Comparison of ENCODE assay signal across 8 mouse cellular contexts in genomic region chr9:120493781-120494180, GRCm38 (mm10). TPM values are rescaled to one million over a fixed set of nuclear protein-coding genes. Genes with fewer than 3 reads are reported as not detected.
A peak's percentile ranks its signal among the peaks of the same experiment; 100 is the strongest.
DNase-seq lines count a peak whose midpoint lies in the region; ATAC-seq and TF ChIP-seq lines count a peak whose summit lies in the region.

No protein-coding gene starts in this region.

- H3K9ac ChIP-seq in lung, embryonic 14.5 days = peak overlapping the region; percentile 100
- peak overlapping the region; percentile 100 for H3K9ac ChIP-seq in forebrain, embryonic 11.5 days (ENCODE audit: low read length)
- H3K9ac ChIP-seq in limb, embryonic 15.5 days = peak overlapping the region; percentile 99
- peak overlapping the region; percentile 95 for H3K9ac ChIP-seq in stomach, embryonic 14.5 days (replicated peaks; ENCODE audit: low read depth, low read length)

- WGBS in lung, embryonic 14.5 days = 58% methylated on average over 12 of the region's 12 CpGs
- 79% methylated on average over 12 of the region's 12 CpGs for WGBS in forebrain, embryonic 11.5 days
- WGBS in limb, embryonic 15.5 days = 54% methylated on average over 12 of the region's 12 CpGs
- WGBS in stomach, embryonic 14.5 days = 68% methylated on average over 12 of the region's 12 CpGs

- H3K27me3 ChIP-seq in lung, embryonic 14.5 days (ENCODE audit: insufficient read depth, low read length) = no peaks in the 10 kb centered on the region
- H3K27me3 ChIP-seq in forebrain, embryonic 11.5 days (ENCODE audit: control insufficient read depth, insufficient read depth, low read length) = no peaks in the 10 kb centered on the region
- no peaks in the 10 kb centered on the region for H3K27me3 ChIP-seq in limb, embryonic 15.5 days
- H3K27me3 ChIP-seq in stomach, embryonic 14.5 days (ENCODE audit: control insufficient read depth, insufficient read depth, low read length) = no peaks in the 10 kb centered on the region

- H3K4me3 ChIP-seq in lung, embryonic 14.5 days (ENCODE audit: low read depth, low read length) = peak overlapping the region; percentile 100
- H3K4me3 ChIP-seq in forebrain, embryonic 11.5 days (ENCODE audit: low read depth, low read length) = peak overlapping the region; percentile 100
- H3K4me3 ChIP-seq in limb, embryonic 15.5 days = peak overlapping the region; percentile 99
- peak overlapping the region; percentile 96 for H3K4me3 ChIP-seq in stomach, embryonic 14.5 days (ENCODE audit: low read depth, low read length)

- no peak for DNase-seq in lung, embryonic 14.5 days
- DNase-seq in lung, adult 18-20 months = no peak
- no peak for DNase-seq in forebrain, embryonic 11.5 days (ENCODE audit: low spot score)
- no peak for DNase-seq in retina, embryonic 14.5 days (ENCODE audit: low spot score)
- DNase-seq in frontal cortex, adult 2 months (ENCODE audit: extremely low spot score in 1 of 2, low spot score in 1 of 2) = no peak
- DNase-seq in urinary bladder, adult 2 months (ENCODE audit: low spot score) = no peak

- peaks cover 5% of the 10 kb centered on the region; the same call in 1 of the 2 replicates for H3K4me1 ChIP-seq in lung, embryonic 14.5 days (ENCODE audit: insufficient read depth)
- peaks cover 7% of the 10 kb centered on the region for H3K4me1 ChIP-seq in forebrain, embryonic 11.5 days (replicated peaks; ENCODE audit: control insufficient read depth, insufficient read depth, low read length)
- peaks cover 17% of the 10 kb centered on the region for H3K4me1 ChIP-seq in limb, embryonic 15.5 days
- peaks cover 9% of the 10 kb centered on the region; the same call in 1 of the 2 replicates for H3K4me1 ChIP-seq in stomach, embryonic 14.5 days (ENCODE audit: control insufficient read depth, insufficient read depth, low read length)

- peak overlapping the region; percentile 77 for H3K4me2 ChIP-seq in lung, embryonic 14.5 days
- H3K4me2 ChIP-seq in forebrain, embryonic 11.5 days (ENCODE audit: low read depth, low read length, severe bottlenecking) = peak overlapping the region; percentile 93
- H3K4me2 ChIP-seq in limb, embryonic 15.5 days = peak overlapping the region; percentile 61
- H3K4me2 ChIP-seq in stomach, embryonic 14.5 days (replicated peaks; ENCODE audit: low read depth, low read length) = peak overlapping the region; percentile 71

- no peak for TF ChIP-seq CTCF in lung, embryonic 14.5 days (IDR thresholded peaks at IDR 0.05; ENCODE audit: low read depth)

- ATAC-seq in lung, embryonic 14.5 days (ENCODE audit: insufficient read depth) = no peak
- ATAC-seq in forebrain, embryonic 11.5 days (replicated peaks; ENCODE audit: low FRiP score) = no peak
- ATAC-seq in limb, embryonic 15.5 days (ENCODE audit: insufficient number of reproducible peaks, low FRiP score, low TSS enrichment, low read depth) = no peak
- ATAC-seq in stomach, embryonic 14.5 days (ENCODE audit: insufficient number of reproducible peaks, insufficient read depth, low FRiP score, low read depth) = no peak

- peaks cover 27% of the 10 kb centered on the region for H3K36me3 ChIP-seq in lung, embryonic 14.5 days (ENCODE audit: insufficient read depth)
- H3K36me3 ChIP-seq in forebrain, embryonic 11.5 days (ENCODE audit: control insufficient read depth, insufficient read depth, low read length) = peaks cover 13% of the 10 kb centered on the region
- H3K36me3 ChIP-seq in limb, embryonic 15.5 days = peaks cover 26% of the 10 kb centered on the region
- H3K36me3 ChIP-seq in stomach, embryonic 14.5 days (ENCODE audit: control insufficient read depth, insufficient read depth, low read length) = peaks cover 21% of the 10 kb centered on the region

- H3K27ac ChIP-seq in lung, embryonic 14.5 days (ENCODE audit: low read depth) = no peak overlapping the region
- peak overlapping the region; percentile 31; the same call in 1 of the 2 replicates for H3K27ac ChIP-seq in forebrain, embryonic 11.5 days (ENCODE audit: low read depth, low read length)
- H3K27ac ChIP-seq in limb, embryonic 15.5 days = peak overlapping the region; percentile 92; the same call in 1 of the 2 replicates
- H3K27ac ChIP-seq in stomach, embryonic 14.5 days (ENCODE audit: low read length) = no peak overlapping the region

- H3K9me3 ChIP-seq in lung, embryonic 14.5 days (ENCODE audit: low read depth, low read length) = no peaks in the 10 kb centered on the region
- H3K9me3 ChIP-seq in forebrain, embryonic 11.5 days (ENCODE audit: control insufficient read depth, low read length) = no peaks in the 10 kb centered on the region
- no peaks in the 10 kb centered on the region for H3K9me3 ChIP-seq in limb, embryonic 15.5 days
- H3K9me3 ChIP-seq in stomach, embryonic 14.5 days (ENCODE audit: control insufficient read depth, low read depth, low read length) = no peaks in the 10 kb centered on the region

RNA-seq across cellular contexts. Expression of gene Eif1b, which starts 1.7 kb away (rescaled TPM):
- 195 and 196 TPM in 2 replicates for polyA plus RNA-seq in lung, embryonic 14.5 days (2014; fragmentation: Nextera tagmentation; extraction: Ambion mirVana)
- polyA plus RNA-seq in forebrain, embryonic 11.5 days (2014; fragmentation: Nextera tagmentation; extraction: Ambion mirVana) = 332 and 346 TPM in 2 replicates
- 151 and 155 TPM in 2 replicates for polyA plus RNA-seq in limb, embryonic 15.5 days (2015; fragmentation: Nextera tagmentation; extraction: Ambion mirVana)
- polyA plus RNA-seq in stomach, embryonic 14.5 days (2014; fragmentation: Nextera tagmentation; extraction: Ambion mirVana) = 178 and 187 TPM in 2 replicates
- 150 and 166 TPM in 2 replicates for polyA plus RNA-seq in frontal cortex, adult 2 months (2012; rRNA removed)
- 61.3 and 68.7 TPM in 2 replicates for polyA plus RNA-seq in urinary bladder, adult 2 months (2012; rRNA removed)

RNA-seq across cellular contexts. Expression of gene Entpd3, which starts 45.8 kb away (rescaled TPM):
- polyA plus RNA-seq in lung, embryonic 14.5 days (2014; fragmentation: Nextera tagmentation; extraction: Ambion mirVana) = 14.9 TPM in 2 replicates
- polyA plus RNA-seq in forebrain, embryonic 11.5 days (2014; fragmentation: Nextera tagmentation; extraction: Ambion mirVana) = 0.32 TPM in 1 of 2 replicates, not detected in the other
- 2.1 and 2.8 TPM in 2 replicates for polyA plus RNA-seq in limb, embryonic 15.5 days (2015; fragmentation: Nextera tagmentation; extraction: Ambion mirVana)
- 6.3 and 7.7 TPM in 2 replicates for polyA plus RNA-seq in stomach, embryonic 14.5 days (2014; fragmentation: Nextera tagmentation; extraction: Ambion mirVana)
- 5.7 and 6.0 TPM in 2 replicates for polyA plus RNA-seq in frontal cortex, adult 2 months (2012; rRNA removed)
- 52.9 and 67.7 TPM in 2 replicates for polyA plus RNA-seq in urinary bladder, adult 2 months (2012; rRNA removed)

Comparison
In these comparisons a context has a peak if more than half of its experiments do, and no peak if none do; other contexts are left out.
1. H3K27ac ChIP-seq: peak in forebrain, embryonic 11.5 days (single experiment) and limb, embryonic 15.5 days (single experiment); none in lung, embryonic 14.5 days (single experiment) and stomach, embryonic 14.5 days (single experiment).
2. Peak in every context shown above with its lines, with median percentiles within 50 percentile points of each other: H3K4me2 ChIP-seq, H3K4me3 ChIP-seq and H3K9ac ChIP-seq.